Mouse (Mus musculus): ENCODE measurements around the gene Nbl1. TPM values are rescaled to one million over a fixed set of nuclear protein-coding genes. Genes with fewer than 3 reads are reported as not detected.

Gene Nbl1
- polyA plus RNA-seq (2012; rRNA removed), result 110 and 121 TPM in 2 replicates

- no peak for DNase-seq (ENCODE audit: low read depth)
Measured at GRCm38 (mm10) chr4:139092356-139093195, at the start of gene Nbl1. Nbl1 (minus strand) TSS chr4:139092993.

- DNase-seq (ENCODE audit: low read depth), result no peak
Measured at GRCm38 (mm10) chr4:139141785-139142184, 49.0 kb upstream of the Nbl1 start.

- DNase-seq (ENCODE audit: low read depth), result no peak
Measured at GRCm38 (mm10) chr4:139140267-139140666, 47.5 kb upstream of the Nbl1 start.

- DNase-seq (ENCODE audit: low read depth), result no peak
Measured at GRCm38 (mm10) chr4:139136011-139136410, 43.2 kb upstream of the Nbl1 start.

GRCm38 (mm10) chr4:139133109-139133508, 40.3 kb upstream of the Nbl1 start:
- no peak for DNase-seq (ENCODE audit: low read depth)

- DNase-seq (ENCODE audit: low read depth), result no peak
Measured at GRCm38 (mm10) chr4:139131858-139132672, 39.3 kb upstream of the Nbl1 start.

GRCm38 (mm10) chr4:139130701-139131549, 38.1 kb upstream of the Nbl1 start, which contains the start of gene Minos1:
Minos1 (minus strand) TSS chr4:139131113.
- no peak for DNase-seq (ENCODE audit: low read depth)

- no peak for DNase-seq (ENCODE audit: low read depth)
Measured at GRCm38 (mm10) chr4:139129806-139130700, 37.3 kb upstream of the Nbl1 start.

GRCm38 (mm10) chr4:139126475-139126874, 33.7 kb upstream of the Nbl1 start:
- DNase-seq (ENCODE audit: low read depth), result no peak

GRCm38 (mm10) chr4:139124940-139125339, 32.1 kb upstream of the Nbl1 start:
- DNase-seq (ENCODE audit: low read depth), result no peak

- no peak for DNase-seq (ENCODE audit: low read depth)
Measured at GRCm38 (mm10) chr4:139122557-139122956, 29.8 kb upstream of the Nbl1 start.

- no peak for DNase-seq (ENCODE audit: low read depth)
Measured at GRCm38 (mm10) chr4:139120998-139121397, 28.2 kb upstream of the Nbl1 start.

- no peak for DNase-seq (ENCODE audit: low read depth)
Measured at GRCm38 (mm10) chr4:139120281-139120814, 27.6 kb upstream of the Nbl1 start.

- no peak for DNase-seq (ENCODE audit: low read depth)
Measured at GRCm38 (mm10) chr4:139116356-139117063, 23.7 kb upstream of the Nbl1 start.

- no peak for DNase-seq (ENCODE audit: low read depth)
Measured at GRCm38 (mm10) chr4:139115721-139116120, 22.9 kb upstream of the Nbl1 start.

GRCm38 (mm10) chr4:139112482-139112881, 19.7 kb upstream of the Nbl1 start:
- no peak for DNase-seq (ENCODE audit: low read depth)

- no peak for DNase-seq (ENCODE audit: low read depth)
Measured at GRCm38 (mm10) chr4:139111421-139111820, 18.6 kb upstream of the Nbl1 start.

GRCm38 (mm10) chr4:139110858-139111257, 18.1 kb upstream of the Nbl1 start:
- no peak for DNase-seq (ENCODE audit: low read depth)

- DNase-seq (ENCODE audit: low read depth), result no peak
Measured at GRCm38 (mm10) chr4:139105453-139105852, 12.7 kb upstream of the Nbl1 start.

GRCm38 (mm10) chr4:139101546-139101945, 8.8 kb upstream of the Nbl1 start:
- no peak for DNase-seq (ENCODE audit: low read depth)
